Mouse (Mus musculus) adrenal gland, adult 18-20 months (tissue): ENCODE data around the gene Pitx3. TPM values are rescaled to one million over a fixed set of nuclear protein-coding genes. Genes with fewer than 3 reads are reported as not detected.

Experiments used
- DNase-seq, 2 experiments: peaks; one replicate each; pipeline ENCODE4 v3.0.0; 2021 to 2022; ENCODE audit warnings: low spot score in 2 of 2
- total RNA-seq, 2 experiments: library from RNA; stranded (reverse); gene quantifications; 1 replicate in 1 of 2; 2 replicates in 1 of 2; pipeline ENCODE4 v1.2.3; 2021

Gene Pitx3
- total RNA-seq, 2 experiments from 2014 or later: not detected

DNA sequence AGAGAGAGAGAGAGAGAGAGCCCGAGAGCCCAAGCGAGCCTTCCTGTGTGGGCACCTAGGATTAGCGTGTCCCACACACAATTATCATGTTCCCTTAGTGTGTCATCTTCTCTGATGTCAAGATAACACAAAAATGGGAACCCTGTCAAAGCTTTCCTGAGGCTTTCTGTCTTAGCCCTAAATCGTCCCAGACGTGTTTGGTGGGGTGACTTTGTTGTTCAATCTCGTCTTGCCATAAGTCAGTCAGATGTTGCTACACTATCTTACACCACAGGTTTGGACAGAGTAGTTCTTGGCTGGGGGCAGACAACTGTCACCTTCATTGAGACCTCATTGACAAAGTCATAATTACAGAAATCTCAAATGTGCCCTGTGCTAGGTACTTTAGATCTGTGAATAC is 15.5 kb downstream of the Pitx3 start:
- DNase-seq: peak in 1 of 2 experiments; percentile 4

DNA sequence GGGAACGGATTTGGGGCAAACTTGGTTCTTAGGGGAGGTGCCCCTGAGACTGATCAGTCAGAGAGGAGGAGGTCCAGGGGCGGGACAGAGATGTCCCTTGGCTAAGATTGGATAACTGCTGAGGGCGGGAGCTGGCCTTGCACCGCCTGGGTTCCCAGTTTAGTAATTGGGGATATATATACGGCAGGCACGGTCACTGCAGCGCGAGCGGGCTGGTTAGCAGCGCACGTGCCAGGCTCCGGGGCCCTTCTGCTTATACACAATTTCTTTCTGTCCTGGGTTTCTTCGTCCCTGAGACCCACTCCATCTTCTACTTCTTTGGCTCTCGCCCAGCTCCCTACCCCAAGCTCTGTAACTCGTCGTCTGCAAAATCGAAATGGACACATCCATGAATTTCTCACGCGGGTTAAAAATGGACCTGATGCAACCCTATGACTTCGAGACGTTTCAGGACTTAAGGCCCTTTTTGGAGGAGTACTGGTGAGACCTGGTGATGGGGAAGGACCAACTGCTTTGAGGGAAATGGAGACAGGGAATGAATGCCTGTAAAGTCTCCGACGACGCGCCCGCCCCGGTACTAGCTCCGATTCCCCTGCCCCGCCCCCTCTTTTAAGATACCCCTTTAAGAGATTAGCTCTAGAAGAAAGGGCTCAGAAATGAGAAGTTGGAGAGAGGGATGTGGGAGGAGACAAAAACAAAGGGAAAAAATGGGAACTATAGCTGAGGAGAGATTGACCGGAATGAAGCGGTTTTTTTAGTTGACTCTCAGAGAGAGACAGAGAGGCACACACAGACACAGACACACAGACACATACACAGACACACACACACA is 16.2 kb downstream of the Pitx3 start, which contains the start of gene Elovl3:
Gene Elovl3 (plus strand): TSS at position 204 of the 832 bp plus-strand sequence.
- peak; percentile 40 to 48 for DNase-seq

DNA sequence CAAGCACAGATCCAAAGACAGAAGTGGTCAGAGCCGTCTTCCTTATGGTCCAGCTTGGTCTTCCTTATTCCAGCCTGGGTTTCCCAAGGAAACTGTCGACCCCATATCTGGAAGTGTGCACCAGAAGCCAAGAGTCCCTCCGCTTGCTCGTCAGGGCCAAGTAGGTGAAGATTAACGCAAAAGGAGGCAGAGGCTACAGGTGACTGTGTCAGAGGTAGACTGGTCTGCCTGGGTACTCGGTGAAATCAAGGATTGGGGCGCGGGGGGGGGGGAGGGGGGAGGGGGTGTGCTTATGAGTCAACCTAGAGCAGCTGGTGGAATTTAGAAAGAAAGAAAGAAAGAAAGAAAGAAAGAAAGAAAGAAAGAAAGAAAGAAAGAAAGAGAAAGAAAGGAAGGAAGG is 16.8 kb downstream of the Pitx3 start:
- no peak for DNase-seq

DNA sequence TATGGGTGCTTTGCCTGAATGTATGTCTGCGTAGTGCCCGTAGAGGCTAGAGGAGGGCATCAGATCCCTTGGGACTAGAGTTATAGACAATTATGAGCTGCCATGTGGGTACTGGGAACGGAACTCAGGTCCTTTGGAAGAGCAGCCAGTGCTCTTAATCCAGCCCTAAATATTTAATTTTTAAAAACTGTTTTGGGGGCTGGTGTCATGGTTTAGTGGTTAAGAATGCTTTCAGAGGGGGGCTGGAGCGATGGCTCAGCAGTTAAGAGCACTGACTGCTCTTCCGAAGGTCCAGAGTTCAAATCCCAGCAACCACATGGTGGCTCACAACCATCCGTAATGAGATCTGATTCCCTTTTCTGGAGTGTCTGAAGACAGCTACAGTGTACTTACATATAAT is 18.4 kb downstream of the Pitx3 start:
- DNase-seq: peak in 1 of 2 experiments; percentile 1

DNA sequence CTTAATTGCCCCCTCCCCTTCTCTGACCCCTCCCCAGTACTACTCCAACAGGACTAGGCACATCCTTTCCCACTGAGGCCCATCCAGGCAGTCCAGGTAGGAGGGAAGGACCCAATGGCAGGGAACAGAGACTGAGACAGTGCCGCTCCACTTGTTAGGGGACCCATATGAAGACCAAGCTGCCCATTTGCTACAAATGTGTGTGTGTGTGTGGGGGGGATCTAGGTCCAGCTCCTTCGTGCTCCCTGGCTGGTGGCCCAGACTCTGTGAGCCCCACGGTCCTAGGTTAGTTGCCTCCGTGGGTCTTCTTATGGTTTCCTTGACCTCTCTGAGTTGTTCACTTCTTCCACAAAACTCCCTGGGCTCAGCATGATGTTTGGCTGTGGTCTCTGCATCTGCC is 21.8 kb downstream of the Pitx3 start:
- DNase-seq: no peak

DNA sequence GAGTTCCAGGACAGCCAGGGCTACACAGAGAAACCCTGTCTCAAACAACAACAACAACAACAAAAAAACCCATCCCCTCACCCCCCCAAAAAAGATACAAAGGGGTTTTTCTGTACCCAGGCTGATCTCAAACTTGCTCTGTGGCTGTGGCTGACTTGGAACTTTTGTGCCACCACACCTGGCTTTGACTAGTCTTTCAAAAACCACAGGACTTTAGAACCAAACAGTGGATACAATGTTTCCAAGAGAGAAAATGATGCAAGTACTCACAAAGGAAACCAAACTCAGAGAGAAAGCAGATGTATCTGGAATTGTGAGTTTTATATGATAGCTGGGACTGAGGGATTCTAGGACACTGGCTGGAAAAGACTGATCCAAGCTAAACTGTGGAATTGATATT is 23.5 kb downstream of the Pitx3 start:
- no peak for DNase-seq

DNA sequence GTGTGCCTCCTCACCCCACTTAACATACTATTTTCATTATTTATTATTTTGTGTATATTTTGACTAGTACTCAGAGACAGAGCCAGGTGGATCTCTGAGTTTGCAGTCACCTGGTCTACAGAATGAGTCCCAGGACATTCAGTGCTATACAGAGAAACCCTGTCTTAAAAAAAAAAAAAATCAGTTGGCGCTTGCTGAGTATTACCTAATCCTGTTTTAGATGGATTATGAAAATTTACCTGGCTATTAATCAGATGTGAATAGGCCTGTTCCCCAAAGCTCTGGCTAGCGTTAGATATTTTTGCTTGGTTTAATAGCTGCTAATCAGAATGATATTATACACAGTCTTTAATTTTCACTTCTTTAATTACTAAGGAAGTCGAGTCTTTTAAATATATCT is 24.2 kb downstream of the Pitx3 start:
- DNase-seq: no peak

DNA sequence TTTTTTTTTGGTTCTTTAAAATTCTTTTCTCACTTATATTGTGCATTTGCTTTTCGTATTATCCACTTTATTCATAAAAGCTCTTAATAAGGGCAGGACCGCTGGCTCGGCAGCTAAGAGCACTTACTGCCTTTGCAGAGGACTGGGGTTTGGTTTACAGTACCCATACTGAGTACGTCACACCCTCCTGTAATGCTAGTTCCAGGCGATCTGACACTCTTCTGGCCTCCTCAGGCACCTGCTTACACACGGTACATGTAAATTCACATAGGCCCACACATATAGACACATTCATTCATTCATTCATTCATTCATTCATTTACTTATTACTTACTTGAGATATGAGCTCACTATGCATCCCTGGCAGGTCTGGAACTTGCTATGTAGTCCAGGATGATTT is 27.3 kb downstream of the Pitx3 start:
- no peak for DNase-seq

DNA sequence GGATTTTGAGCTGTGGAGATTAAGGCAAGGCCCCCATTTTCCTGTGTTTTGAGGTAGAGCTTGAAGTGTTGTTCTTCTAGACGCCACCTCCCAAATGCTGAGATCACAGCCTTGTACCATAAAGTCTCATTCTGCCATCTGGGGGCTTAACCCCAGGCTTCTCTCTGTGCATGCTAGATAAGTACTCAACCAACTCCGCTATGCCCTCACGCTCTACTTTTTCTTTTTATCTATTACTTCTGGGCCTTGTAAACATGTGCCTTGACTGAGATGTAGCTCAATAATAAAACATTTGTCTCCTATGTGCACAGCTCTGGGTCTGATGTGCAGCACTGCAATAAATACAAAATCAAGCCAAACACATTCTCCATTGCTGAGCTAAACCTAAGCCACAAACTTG is 28.7 kb downstream of the Pitx3 start:
- no peak for DNase-seq

DNA sequence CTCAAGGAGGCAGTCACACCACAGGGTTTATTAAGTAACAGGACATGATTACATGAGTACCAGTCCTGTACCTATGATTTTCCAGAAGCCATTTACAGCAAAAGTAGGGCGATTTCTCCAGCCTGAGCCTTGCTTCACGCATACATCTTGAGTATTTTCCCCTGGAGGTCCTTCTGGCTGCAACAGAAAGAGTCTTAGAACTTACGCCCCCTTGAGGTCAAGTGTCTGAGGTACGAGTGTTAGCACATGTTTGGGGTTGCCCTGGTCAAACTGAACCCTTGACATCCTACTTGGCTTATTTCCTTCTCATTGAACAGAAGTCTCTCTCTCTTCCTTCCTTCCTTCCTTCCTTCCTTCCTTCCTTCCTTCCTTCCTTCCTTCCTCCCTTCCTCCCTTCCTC is 33.5 kb downstream of the Pitx3 start:
- DNase-seq: no peak

DNA sequence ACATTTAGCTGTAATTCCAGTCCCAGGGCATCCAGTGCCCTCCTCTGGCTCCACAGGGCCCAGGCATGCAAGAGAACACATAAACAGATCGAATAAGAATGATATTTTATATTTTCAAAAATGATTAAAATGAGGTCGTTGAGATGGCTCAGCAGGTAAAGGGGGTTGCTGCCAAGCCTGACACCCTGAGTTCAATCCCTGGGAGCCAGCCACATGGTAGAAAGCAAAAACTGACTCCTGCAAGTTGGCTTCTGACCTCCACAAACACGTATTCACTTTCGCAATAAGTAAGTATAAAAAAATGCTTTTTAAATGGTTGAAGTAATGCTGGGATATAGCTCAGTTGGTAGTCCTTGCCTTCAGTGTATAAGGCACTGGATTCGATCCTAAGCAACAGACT is 37.3 kb downstream of the Pitx3 start:
- no peak for DNase-seq

DNA sequence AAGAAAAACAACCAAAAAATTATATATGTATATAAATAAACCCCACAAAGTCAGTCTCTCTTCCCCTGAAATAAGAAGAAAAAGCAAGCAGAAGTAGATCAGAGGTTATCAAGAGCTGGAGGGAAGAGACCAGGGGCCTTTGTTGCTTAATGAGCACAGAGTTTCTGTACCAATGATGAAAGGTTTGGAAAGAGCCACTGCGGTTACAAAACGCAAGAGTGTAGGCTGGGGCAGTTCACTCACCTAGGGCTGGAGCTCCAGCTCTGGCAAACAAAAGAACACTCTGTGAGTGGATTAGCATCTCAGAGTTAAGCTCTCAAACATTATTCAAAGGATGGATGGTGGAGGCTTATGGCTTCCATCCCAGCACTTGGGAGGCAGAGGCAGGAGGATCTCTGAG is 37.9 kb downstream of the Pitx3 start:
- DNase-seq: no peak

DNA sequence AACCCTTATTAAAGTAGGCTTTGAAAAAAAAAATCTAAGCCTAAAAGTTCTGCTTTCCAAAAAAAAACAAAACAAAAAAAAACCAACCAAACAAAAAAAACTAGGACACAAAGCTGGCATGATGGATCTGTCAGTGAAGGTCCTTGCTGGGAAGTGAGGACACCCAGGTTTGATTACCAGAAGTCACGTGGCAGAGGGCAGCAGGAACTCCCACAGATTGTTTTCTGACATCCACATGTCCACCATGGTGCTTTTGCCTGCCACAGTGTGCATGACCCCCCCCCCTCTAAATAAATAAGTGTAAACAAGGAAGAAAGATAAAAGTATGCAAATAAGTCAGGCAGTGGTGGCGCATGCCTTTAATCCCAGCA is 44.0 kb downstream of the Pitx3 start:
- DNase-seq: no peak

DNA sequence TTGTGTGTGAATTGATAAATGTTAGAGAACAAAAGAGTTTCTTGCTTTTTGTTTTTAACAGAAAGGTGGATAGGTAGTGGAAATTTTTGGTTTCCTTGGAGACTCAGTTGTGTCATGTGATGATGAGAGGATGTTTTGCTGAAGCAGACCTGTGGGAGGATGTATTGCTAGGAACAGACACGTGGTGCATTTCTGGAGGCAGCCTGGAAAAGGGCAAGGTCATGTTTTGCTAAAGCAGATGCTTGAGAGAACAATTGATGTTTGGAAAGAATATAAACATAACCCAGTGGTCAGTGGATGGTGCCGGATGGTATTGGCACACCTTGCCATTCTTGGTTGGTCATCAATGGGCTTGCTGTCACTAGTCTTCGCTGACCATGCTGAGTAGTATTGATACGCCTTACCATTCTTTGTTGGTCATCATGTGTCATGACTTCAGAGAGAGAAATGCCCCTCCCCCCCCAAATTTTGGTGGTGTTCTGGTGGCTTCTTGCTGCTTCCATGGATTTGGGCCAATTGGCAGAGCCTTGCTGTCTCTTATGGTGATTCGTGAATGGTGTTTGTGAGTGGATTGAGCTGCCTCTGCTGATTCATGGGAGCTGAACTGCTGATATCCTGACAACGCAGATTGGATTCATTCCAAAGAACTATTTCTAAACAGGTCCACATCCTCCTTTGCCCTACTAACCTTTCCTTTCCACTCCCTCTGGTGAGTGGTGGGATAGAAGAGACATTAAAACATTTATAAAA is 44.5 kb downstream of the Pitx3 start:
- DNase-seq: no peak

DNA sequence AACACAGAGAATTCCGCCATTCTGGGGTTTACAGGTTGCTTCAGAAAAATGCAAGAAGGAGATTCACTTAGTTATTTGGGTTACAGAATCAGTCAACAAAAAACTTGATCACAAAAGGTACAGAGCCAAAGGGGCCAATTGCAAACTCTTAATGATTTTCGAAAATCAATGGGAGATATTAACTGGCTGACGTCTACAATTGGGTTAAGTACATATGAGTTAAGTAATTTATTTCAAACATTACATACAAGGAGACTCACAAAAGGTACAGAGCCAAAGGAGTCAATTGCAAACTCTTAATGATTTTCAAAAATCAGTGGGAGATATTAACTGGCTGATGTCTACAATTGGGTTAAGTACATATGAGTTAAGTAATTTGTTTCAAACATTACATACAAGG is 48.6 kb downstream of the Pitx3 start:
- no peak for DNase-seq

DNA sequence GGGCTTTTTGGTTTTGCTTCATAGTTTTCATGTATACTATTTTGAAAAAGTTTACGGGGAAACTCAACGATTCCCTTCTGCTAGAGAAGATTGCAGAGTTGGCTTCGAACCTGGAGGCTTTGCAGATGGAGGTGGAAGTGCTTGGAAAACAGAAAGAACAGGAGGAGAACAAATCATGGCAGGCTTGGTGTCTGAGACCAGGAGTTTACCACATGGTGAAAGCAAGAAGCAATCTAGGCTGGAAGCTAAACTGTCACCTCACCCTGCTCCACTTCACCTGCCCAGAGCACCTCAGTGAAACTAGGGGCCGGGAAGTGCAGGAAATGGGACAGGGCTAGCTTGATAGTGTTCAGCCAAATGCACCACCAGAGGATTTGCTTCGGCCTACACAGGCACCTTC is 51.7 kb downstream of the Pitx3 start:
- no peak for DNase-seq

DNA sequence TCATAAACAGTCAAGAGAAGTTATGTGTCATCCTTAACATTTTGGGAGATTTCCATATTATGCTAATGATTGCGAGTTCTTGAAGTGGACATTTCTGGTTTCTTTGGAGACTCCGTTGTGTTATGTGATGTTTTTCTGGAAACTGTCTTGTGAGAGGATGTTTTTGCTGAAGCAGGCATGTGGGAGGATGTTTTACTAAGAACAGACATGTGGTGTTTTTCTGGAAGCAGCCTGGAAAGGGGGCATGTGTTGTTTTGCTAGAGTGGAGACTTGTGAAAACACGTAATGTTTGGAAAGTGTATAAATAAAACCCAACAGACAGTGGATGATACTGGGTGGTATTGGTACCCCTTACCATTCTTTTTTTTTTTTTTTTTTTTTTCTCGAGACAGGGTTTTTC is 52.8 kb downstream of the Pitx3 start:
- DNase-seq: no peak

DNA sequence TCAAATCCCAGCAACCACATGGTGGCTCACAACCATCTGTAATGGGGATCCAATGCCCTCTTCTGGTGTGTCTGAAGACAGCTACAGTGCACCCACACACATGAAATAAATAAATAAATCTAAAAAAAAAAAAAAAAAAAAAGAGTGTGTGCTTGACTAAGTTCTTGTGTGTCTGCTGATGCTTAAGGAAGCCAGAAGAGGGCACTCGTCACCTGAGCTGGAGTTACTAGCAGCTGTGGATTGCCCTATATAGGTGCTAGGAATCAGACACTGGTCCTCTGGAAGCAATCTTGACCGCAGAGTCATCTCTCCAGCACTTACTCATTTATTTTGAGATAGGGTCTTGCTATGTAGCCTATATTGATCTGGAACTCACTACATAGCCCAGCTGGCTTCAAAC is 54.0 kb downstream of the Pitx3 start:
- DNase-seq: no peak

DNA sequence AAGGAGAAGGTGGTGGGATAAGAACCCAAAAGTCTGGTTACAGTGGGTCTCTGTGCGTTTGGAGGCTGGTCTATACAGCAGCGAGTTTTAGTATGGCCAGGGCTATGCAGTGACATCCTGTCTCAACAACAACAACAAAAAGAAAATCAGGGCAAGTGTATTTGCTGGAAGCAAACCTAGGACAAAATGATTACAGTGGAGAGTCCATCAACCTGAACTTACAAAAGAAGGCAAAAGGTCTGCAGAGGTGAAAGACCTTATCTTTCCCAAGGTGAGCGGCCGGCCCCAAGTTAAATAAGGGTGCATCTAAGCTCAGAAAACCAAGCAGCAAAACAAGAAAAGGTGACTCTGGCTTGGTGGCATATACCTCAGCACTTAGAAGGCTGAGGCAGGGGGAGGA is 56.5 kb downstream of the Pitx3 start:
- no peak for DNase-seq

DNA sequence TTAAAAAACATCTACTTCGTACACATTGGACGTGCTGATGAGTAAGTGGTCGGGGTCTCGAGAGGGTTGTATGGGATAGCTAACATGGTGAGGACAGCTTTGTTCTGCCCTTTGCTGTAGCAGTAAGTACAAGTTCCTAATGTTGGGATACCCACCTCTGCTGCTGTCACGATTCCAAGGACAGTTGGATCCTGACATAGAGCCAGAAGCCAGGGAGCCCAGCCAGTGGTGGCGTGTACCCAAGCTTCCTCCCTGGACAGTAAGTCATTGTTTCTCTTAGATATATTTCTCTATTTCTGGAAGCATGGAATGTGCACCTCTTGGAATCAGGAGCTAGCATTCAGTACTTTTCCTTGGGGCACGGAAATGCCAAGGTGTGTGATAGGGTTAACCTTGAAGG is 60.3 kb downstream of the Pitx3 start:
- no peak for DNase-seq

DNA sequence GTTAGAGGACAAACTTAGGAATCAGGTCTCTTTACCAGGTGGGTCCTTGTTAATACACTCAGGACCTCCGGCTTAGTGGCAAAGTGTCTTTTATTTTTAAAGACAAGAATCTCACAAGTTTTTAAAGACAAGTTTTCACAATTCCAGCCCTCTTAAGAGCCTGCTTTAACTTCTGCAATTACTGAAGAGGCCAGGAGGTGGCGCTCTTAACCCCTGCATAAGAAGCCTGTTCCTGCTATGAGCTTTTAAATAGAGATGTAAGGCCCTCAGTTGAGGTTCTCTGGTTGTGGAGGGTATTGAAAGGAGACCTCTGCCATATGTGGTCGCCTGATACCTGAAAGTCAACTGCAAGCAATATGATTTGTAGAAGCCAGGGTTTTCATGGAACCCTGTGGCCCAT is 61.8 kb downstream of the Pitx3 start:
- DNase-seq: peak; percentile 46 to 52
